Mouse (Mus musculus) hindbrain, postnatal 0 days (tissue): ENCODE measurements around the gene Tssk3. TPM values are rescaled to one million over a fixed set of nuclear protein-coding genes. Genes with fewer than 3 reads are reported as not detected.

Source experiments
- ATAC-seq: fragments of 200-750 bp; cut with Nextera tagmentation; 2 replicates; pipeline ENCODE4 v1.8.0; 2017; ENCODE audit warnings: mild to moderate bottlenecking, moderate TSS enrichment, moderate library complexity
- DNase-seq: peaks from one replicate; pipeline ENCODE4 v3.0.0-alpha.2; 2015; ENCODE audit warnings: low spot score
- H3K27ac ChIP-seq: fragments of 300-500 bp; sonication (generic); 2 replicates; pipeline ENCODE4 v1.5.1; 2014; ENCODE audit warnings: mild to moderate bottlenecking
- H3K27me3 ChIP-seq: fragments of 300-500 bp; sonication (generic); 2 replicates; pipeline ENCODE4 v1.6.1; 2014; ENCODE audit warnings: low read length, mixed read lengths; ENCODE audit not compliant: insufficient read depth
- H3K36me3 ChIP-seq: fragments of 300-500 bp; sonication (generic); 2 replicates; pipeline ENCODE4 v1.6.1; 2014; ENCODE audit warnings: low read length, mixed read lengths; ENCODE audit not compliant: insufficient read depth
- H3K4me1 ChIP-seq: fragments of 300-500 bp; sonication (generic); 2 replicates; pipeline ENCODE4 v1.6.1; 2014; ENCODE audit warnings: antibody characterized with exemption, low read length, mixed read lengths; ENCODE audit not compliant: insufficient read depth
- H3K4me2 ChIP-seq: fragments of 300-500 bp; sonication (generic); 2 replicates; pipeline ENCODE4 v1.6.1; 2014; ENCODE audit warnings: low read depth, mild to moderate bottlenecking, low read length, moderate library complexity, mixed read lengths
- H3K4me3 ChIP-seq: fragments of 300-500 bp; sonication (generic); 2 replicates; pipeline ENCODE4 v1.5.1; 2014; ENCODE audit warnings: low read length
- H3K9ac ChIP-seq: fragments of 300-500 bp; sonication (generic); replicated peaks from 2 replicates; pipeline ENCODE4 v1.6.1; 2014; ENCODE audit warnings: mild to moderate bottlenecking, low read length, moderate library complexity, mixed read lengths
- H3K9me3 ChIP-seq: fragments of 300-500 bp; sonication (generic); 2 replicates; pipeline ENCODE4 v1.6.1; 2016; ENCODE audit warnings: low read length, mixed read lengths
- CTCF ChIP-seq: IDR thresholded peaks from 2 replicates; pipeline ENCODE4 v1.5.1; 2016; ENCODE audit warnings: antibody characterized with exemption, control low read depth, low read depth
- WGBS: fragments of 180-500 bp; shearing (Covaris S2); extraction: QIAGEN DNeasy Blood & Tissue Kit; methylation state at CpG from one replicate; pipeline ENCODE4 v1.1.7; 2014; 5-methylcytosine and 5-hydroxymethylcytosine counted together
- polyA plus RNA-seq: library from polyadenylated mRNA; unstranded; fragments of >200 nt; fragmentation: Nextera tagmentation; extraction: Ambion mirVana; gene quantifications from 2 replicates; pipeline ENCODE4 v1.2.1, GENCODE M21; 2015
- total RNA-seq: library from RNA; depleted of rRNA; stranded (reverse); fragments of >200 nt; gene quantifications from 2 replicates; pipeline ENCODE4 v1.2.3, GENCODE M21; 2014

Tssk3 gene
- total and polyA plus RNA-seq, 2 experiments from 2014 or later, result 1.3 TPM; not detected in 1

GRCm38 (mm10) chr4:129451471-129452169, 39.2 kb downstream of the Tssk3 start:
- DNase-seq, result no peak
- Histone ChIP-seq H3K27ac (no peak overlapping the region), H3K36me3 (no peaks in the 10 kb centered on the region), H3K9ac (no peak overlapping the region), H3K27me3 (no peaks in the 10 kb centered on the region), H3K4me3 (no peak overlapping the region), H3K4me1 (peaks cover 4% of the 10 kb centered on the region; the same call in 1 of the 2 replicates), H3K9me3 (no peaks in the 10 kb centered on the region), H3K4me2 (no peak overlapping the region)
- WGBS, result 81% methylated on average over 15 of the region's 15 CpGs
- no peak for ATAC-seq
- TF ChIP-seq CTCF, result no peak

GRCm38 (mm10) chr4:129450851-129451250, 40.0 kb downstream of the Tssk3 start:
- DNase-seq (no peak), ATAC-seq (no peak)
- TF ChIP-seq CTCF, result no peak
- H3K9me3 ChIP-seq, result no peaks in the 10 kb centered on the region
- no peak overlapping the region for H3K4me2 ChIP-seq
- no peak overlapping the region for H3K27ac ChIP-seq
- H3K4me1 ChIP-seq, result peaks cover 4% of the 10 kb centered on the region; the same call in 1 of the 2 replicates
- 76% methylated on average over 2 of the region's 2 CpGs for WGBS
- no peaks in the 10 kb centered on the region for H3K27me3 ChIP-seq
- H3K36me3 ChIP-seq, result no peaks in the 10 kb centered on the region
- no peak overlapping the region for H3K4me3 ChIP-seq
- no peak overlapping the region for H3K9ac ChIP-seq

GRCm38 (mm10) chr4:129448713-129449112, 42.1 kb downstream of the Tssk3 start:
- H3K27me3 ChIP-seq, result no peaks in the 10 kb centered on the region
- no peak overlapping the region for H3K4me2 ChIP-seq
- H3K9me3 ChIP-seq, result no peaks in the 10 kb centered on the region
- H3K4me3 ChIP-seq, result no peak overlapping the region
- DNase-seq (no peak), ATAC-seq (no peak)
- TF ChIP-seq CTCF, result no peak
- H3K4me1 ChIP-seq, result no peaks in the 10 kb centered on the region
- WGBS, result 85% methylated on average over 6 of the region's 6 CpGs
- no peaks in the 10 kb centered on the region for H3K36me3 ChIP-seq
- no peak overlapping the region for H3K27ac ChIP-seq
- H3K9ac ChIP-seq, result no peak overlapping the region

- Histone ChIP-seq H3K36me3 (no peaks in the 10 kb centered on the region), H3K9me3 (no peaks in the 10 kb centered on the region), H3K27me3 (no peaks in the 10 kb centered on the region), H3K4me1 (no peaks in the 10 kb centered on the region), H3K4me3 (no peak overlapping the region), H3K9ac (no peak overlapping the region), H3K4me2 (no peak overlapping the region), H3K27ac (no peak overlapping the region)
- ATAC-seq (no peak), DNase-seq (no peak)
- TF ChIP-seq CTCF, result no peak
- WGBS, result 78% methylated on average over 11 of the region's 11 CpGs
Observed at GRCm38 (mm10) chr4:129447778-129448563, 42.9 kb downstream of the Tssk3 start.

GRCm38 (mm10) chr4:129447360-129447759, 43.5 kb downstream of the Tssk3 start:
- H3K36me3 ChIP-seq, result no peaks in the 10 kb centered on the region
- DNase-seq (no peak), ATAC-seq (no peak)
- no peak overlapping the region for H3K4me2 ChIP-seq
- H3K27ac ChIP-seq, result no peak overlapping the region
- H3K9ac ChIP-seq, result no peak overlapping the region
- 88% methylated on average over 8 of the region's 8 CpGs for WGBS
- no peaks in the 10 kb centered on the region for H3K4me1 ChIP-seq
- no peak for TF ChIP-seq CTCF
- H3K4me3 ChIP-seq, result no peak overlapping the region
- H3K27me3 ChIP-seq, result no peaks in the 10 kb centered on the region
- H3K9me3 ChIP-seq, result no peaks in the 10 kb centered on the region

GRCm38 (mm10) chr4:129441145-129441544, 49.7 kb downstream of the Tssk3 start:
- Histone ChIP-seq H3K4me1 (no peaks in the 10 kb centered on the region; the same call in 1 of the 2 replicates), H3K4me2 (peak overlapping the region; percentile 69), H3K4me3 (peak overlapping the region; percentile 64; the same call in 1 of the 2 replicates), H3K36me3 (no peaks in the 10 kb centered on the region), H3K27ac (no peak overlapping the region), H3K9me3 (no peaks in the 10 kb centered on the region), H3K9ac (no peak overlapping the region), H3K27me3 (no peaks in the 10 kb centered on the region)
- 33% methylated on average over 6 of the region's 6 CpGs for WGBS
- ATAC-seq (no peak), DNase-seq (no peak)
- TF ChIP-seq CTCF, result no peak
